Mouse (Mus musculus) B cell, adult 62 days (primary cell): ENCODE data around the gene Klra5. TPM values are rescaled to one million over a fixed set of nuclear protein-coding genes. Genes with fewer than 3 reads are reported as not detected.

ENCODE experiments used
- total RNA-seq: library from RNA; stranded (reverse); gene quantifications from 4 replicates; pipeline ENCODE4 v1.2.4, GENCODE M21; 2023

Klra5 gene
- not detected in 4 replicates for total RNA-seq

GRCm38 (mm10) chr6:129917476-129917946 is at the start of gene Klra5:
TSS of gene Klra5 (minus strand) at chr6:129917650.

GRCm38 (mm10) chr6:129876549-129876948 is 40.9 kb downstream of the Klra5 start, which contains the start of gene Klra17:
TSS of gene Klra17 (minus strand) at chr6:129876672.

GRCm38 (mm10) chr6:129862349-129862748 is 55.1 kb downstream of the Klra5 start, which contains the start of gene Gm17631:
TSS of gene Gm17631 (plus strand) at chr6:129862649.

Other genes with a start within 250 kb of the Klra5 start
- gene Klrc1, start 238.7 kb downstream of the Klra5 start, total RNA-seq, result 1.4 to 2.0 TPM (median 1.6 TPM) in 4 replicates
- gene Klri1, start 200.5 kb downstream of the Klra5 start, total RNA-seq, result 0.75 to 0.94 TPM in 2 of 4 replicates, not detected in the others
- gene Klri2, start 177.2 kb downstream of the Klra5 start, total RNA-seq, result 0.33 to 1.0 TPM (median 0.51 TPM) in 3 of 4 replicates, not detected in the other
- not detected in 4 replicates for gene Gm156, start 133.4 kb downstream of the Klra5 start, total RNA-seq
- gene Gm17631, start 55.0 kb downstream of the Klra5 start, total RNA-seq, result not detected in 4 replicates
- not detected in 4 replicates for gene Klra17, start 41.0 kb downstream of the Klra5 start, total RNA-seq
- 1.0 TPM in 1 of 4 replicates, not detected in the others for gene Klra6, start 109.3 kb upstream of the Klra5 start, total RNA-seq
- not detected in 4 replicates for gene Klra4, start 149.6 kb upstream of the Klra5 start, total RNA-seq
- gene Klra8, start 212.2 kb upstream of the Klra5 start, total RNA-seq, result 0.63 to 0.66 TPM in 2 of 4 replicates, not detected in the others